Mouse (Mus musculus): ENCODE measurements around the gene Morn5. TPM values are rescaled to one million over a fixed set of nuclear protein-coding genes. Genes with fewer than 3 reads are reported as not detected.

The Morn5 gene
- total and polyA plus RNA-seq, 2 experiments from 2014 or later = not detected

GRCm38 (mm10) chr2:36092748-36093147, 43.5 kb downstream of the Morn5 start:
- H3K9me3 ChIP-seq (replicated peaks; ENCODE audit: control insufficient read depth, low read length) = no peaks in the 10 kb centered on the region
- TF ChIP-seq CTCF (IDR thresholded peaks at IDR 0.05; ENCODE audit: low read depth) (no peak), EP300 (IDR thresholded peaks at IDR 0.05; ENCODE audit: low read depth) (no peak)
- peaks cover 11% of the 10 kb centered on the region; the same call in 1 of the 2 replicates for H3K4me1 ChIP-seq (ENCODE audit: control insufficient read depth, insufficient read depth)
- DNase-seq (ENCODE audit: low spot score) = no peak
- no peak for ATAC-seq (ENCODE audit: insufficient read depth, low read depth)
- 21% methylated on average over 4 of the region's 4 CpGs for WGBS
- no peak overlapping the region for H3K4me3 ChIP-seq (ENCODE audit: low read depth, low read length)
- H3K27me3 ChIP-seq (ENCODE audit: control insufficient read depth, insufficient read depth, low read length) = peaks cover 99% of the 10 kb centered on the region
- no peak overlapping the region for H3K9ac ChIP-seq (replicated peaks; ENCODE audit: low read depth, low read length)
- no peaks in the 10 kb centered on the region for H3K36me3 ChIP-seq (replicated peaks; ENCODE audit: control insufficient read depth, insufficient read depth, low read length)
- no peak overlapping the region for H3K4me2 ChIP-seq (ENCODE audit: low read depth, low read length)
- no peak overlapping the region for H3K27ac ChIP-seq (ENCODE audit: low read depth)

- Histone ChIP-seq H3K4me2 (ENCODE audit: low read depth, low read length) (no peak overlapping the region), H3K4me1 (ENCODE audit: control insufficient read depth, insufficient read depth) (peaks cover 11% of the 10 kb centered on the region; the same call in 1 of the 2 replicates), H3K27ac (ENCODE audit: low read depth) (no peak overlapping the region), H3K36me3 (replicated peaks; ENCODE audit: control insufficient read depth, insufficient read depth, low read length) (no peaks in the 10 kb centered on the region), H3K9ac (replicated peaks; ENCODE audit: low read depth, low read length) (no peak overlapping the region), H3K9me3 (replicated peaks; ENCODE audit: control insufficient read depth, low read length) (no peaks in the 10 kb centered on the region), H3K27me3 (ENCODE audit: control insufficient read depth, insufficient read depth, low read length) (peaks cover 99% of the 10 kb centered on the region), H3K4me3 (ENCODE audit: low read depth, low read length) (no peak overlapping the region)
- WGBS = 42% methylated on average over 7 of the region's 7 CpGs
- TF ChIP-seq EP300 (IDR thresholded peaks at IDR 0.05; ENCODE audit: low read depth) = no peak
- no peak for TF ChIP-seq CTCF (IDR thresholded peaks at IDR 0.05; ENCODE audit: low read depth)
- DNase-seq (ENCODE audit: low spot score) (no peak), ATAC-seq (ENCODE audit: insufficient read depth, low read depth) (no peak)
Measured at GRCm38 (mm10) chr2:36093301-36093700, 44.0 kb downstream of the Morn5 start.

- peaks cover 100% of the 10 kb centered on the region for H3K27me3 ChIP-seq (ENCODE audit: control insufficient read depth, insufficient read depth, low read length)
- H3K27ac ChIP-seq (ENCODE audit: low read depth) = no peak overlapping the region
- H3K9me3 ChIP-seq (replicated peaks; ENCODE audit: control insufficient read depth, low read length) = no peaks in the 10 kb centered on the region
- no peak for TF ChIP-seq EP300 (IDR thresholded peaks at IDR 0.05; ENCODE audit: low read depth)
- no peak for TF ChIP-seq CTCF (IDR thresholded peaks at IDR 0.05; ENCODE audit: low read depth)
- no peak overlapping the region for H3K9ac ChIP-seq (replicated peaks; ENCODE audit: low read depth, low read length)
- H3K4me3 ChIP-seq (ENCODE audit: low read depth, low read length) = no peak overlapping the region
- no peak overlapping the region for H3K4me2 ChIP-seq (ENCODE audit: low read depth, low read length)
- H3K36me3 ChIP-seq (replicated peaks; ENCODE audit: control insufficient read depth, insufficient read depth, low read length) = no peaks in the 10 kb centered on the region
- WGBS = 16% methylated on average over 31 of the region's 31 CpGs
- H3K4me1 ChIP-seq (ENCODE audit: control insufficient read depth, insufficient read depth) = peaks cover 11% of the 10 kb centered on the region; the same call in 1 of the 2 replicates
- no peak for DNase-seq (ENCODE audit: low spot score)
- no peak for ATAC-seq (ENCODE audit: insufficient read depth, low read depth)
Measured at GRCm38 (mm10) chr2:36093914-36094475, 44.7 kb downstream of the Morn5 start.

- 14% methylated on average over 18 of the region's 18 CpGs for WGBS
- Histone ChIP-seq H3K4me2 (ENCODE audit: low read depth, low read length) (no peak overlapping the region), H3K27me3 (ENCODE audit: control insufficient read depth, insufficient read depth, low read length) (peaks cover 100% of the 10 kb centered on the region), H3K9me3 (replicated peaks; ENCODE audit: control insufficient read depth, low read length) (no peaks in the 10 kb centered on the region), H3K4me1 (ENCODE audit: control insufficient read depth, insufficient read depth) (peaks cover 6% of the 10 kb centered on the region; the same call in 1 of the 2 replicates), H3K27ac (ENCODE audit: low read depth) (no peak overlapping the region), H3K4me3 (ENCODE audit: low read depth, low read length) (no peak overlapping the region), H3K36me3 (replicated peaks; ENCODE audit: control insufficient read depth, insufficient read depth, low read length) (no peaks in the 10 kb centered on the region), H3K9ac (replicated peaks; ENCODE audit: low read depth, low read length) (no peak overlapping the region)
- ATAC-seq (ENCODE audit: insufficient read depth, low read depth) (no peak), DNase-seq (ENCODE audit: low spot score) (no peak)
- no peak for TF ChIP-seq EP300 (IDR thresholded peaks at IDR 0.05; ENCODE audit: low read depth)
- TF ChIP-seq CTCF (IDR thresholded peaks at IDR 0.05; ENCODE audit: low read depth) = no peak
Measured at GRCm38 (mm10) chr2:36097129-36097815, 48.0 kb downstream of the Morn5 start.

- H3K4me1 ChIP-seq (ENCODE audit: control insufficient read depth, insufficient read depth) = peaks cover 13% of the 10 kb centered on the region
- 9% methylated on average over 5 of the region's 5 CpGs for WGBS
- no peaks in the 10 kb centered on the region for H3K9me3 ChIP-seq (replicated peaks; ENCODE audit: control insufficient read depth, low read length)
- H3K9ac ChIP-seq (replicated peaks; ENCODE audit: low read depth, low read length) = no peak overlapping the region
- H3K4me3 ChIP-seq (ENCODE audit: low read depth, low read length) = no peak overlapping the region
- no peak for DNase-seq (ENCODE audit: low spot score)
- no peak overlapping the region for H3K27ac ChIP-seq (ENCODE audit: low read depth)
- TF ChIP-seq EP300 (IDR thresholded peaks at IDR 0.05; ENCODE audit: low read depth) = no peak
- no peak for TF ChIP-seq CTCF (IDR thresholded peaks at IDR 0.05; ENCODE audit: low read depth)
- no peak overlapping the region for H3K4me2 ChIP-seq (ENCODE audit: low read depth, low read length)
- peaks cover 100% of the 10 kb centered on the region for H3K27me3 ChIP-seq (ENCODE audit: control insufficient read depth, insufficient read depth, low read length)
- H3K36me3 ChIP-seq (replicated peaks; ENCODE audit: control insufficient read depth, insufficient read depth, low read length) = no peaks in the 10 kb centered on the region
- ATAC-seq (ENCODE audit: insufficient read depth, low read depth) = no peak
Measured at GRCm38 (mm10) chr2:36098021-36098420, 48.8 kb downstream of the Morn5 start.
